Mouse (Mus musculus) layer of hippocampus, adult 9-10 months (tissue): ENCODE measurements around the gene Rab11fip3.
A peak's percentile ranks its signal among the peaks of the same experiment; 100 is the strongest.

Experiments used
- DNase-seq: peaks from one replicate; pipeline ENCODE4 v3.0.0; 2022; ENCODE audit warnings: low spot score

Rab11fip3 gene

GRCm38 (mm10) chr17:25992274-25992673 lies 77.1 kb downstream of the Rab11fip3 start:
- DNase-seq: no peak

- no peak for DNase-seq
Measured at GRCm38 (mm10) chr17:25990331-25990730, 79.0 kb downstream of the Rab11fip3 start.

- DNase-seq: peak; percentile 92
Measured at GRCm38 (mm10) chr17:25985306-25986294, 83.8 kb downstream of the Rab11fip3 start, which contains the start of gene Capn15. Gene Capn15, minus strand, starts transcription at chr17:25985796.

- DNase-seq: no peak
Measured at GRCm38 (mm10) chr17:25984556-25985305, 84.6 kb downstream of the Rab11fip3 start.

GRCm38 (mm10) chr17:25984066-25984465 lies 85.3 kb downstream of the Rab11fip3 start:
- no peak for DNase-seq

GRCm38 (mm10) chr17:25982913-25983312 lies 86.4 kb downstream of the Rab11fip3 start:
- no peak for DNase-seq

- DNase-seq: no peak
Measured at GRCm38 (mm10) chr17:25980854-25981253, 88.5 kb downstream of the Rab11fip3 start.

GRCm38 (mm10) chr17:25979829-25980738 lies 89.3 kb downstream of the Rab11fip3 start:
- DNase-seq: no peak

- no peak for DNase-seq
Measured at GRCm38 (mm10) chr17:25970954-25971707, 98.2 kb downstream of the Rab11fip3 start.

GRCm38 (mm10) chr17:25970448-25970847 lies 98.9 kb downstream of the Rab11fip3 start:
- no peak for DNase-seq

GRCm38 (mm10) chr17:25968176-25968575 lies 101.2 kb downstream of the Rab11fip3 start:
- DNase-seq: no peak

GRCm38 (mm10) chr17:25967652-25968051 lies 101.7 kb downstream of the Rab11fip3 start:
- no peak for DNase-seq

- DNase-seq: no peak
Measured at GRCm38 (mm10) chr17:25964271-25964670, 105.1 kb downstream of the Rab11fip3 start.

GRCm38 (mm10) chr17:25962413-25962905 lies 106.9 kb downstream of the Rab11fip3 start:
- no peak for DNase-seq

GRCm38 (mm10) chr17:25961566-25961965 lies 107.8 kb downstream of the Rab11fip3 start:
- DNase-seq: no peak

GRCm38 (mm10) chr17:25959630-25960467 lies 109.5 kb downstream of the Rab11fip3 start:
- DNase-seq: no peak

GRCm38 (mm10) chr17:25958771-25959494 lies 110.4 kb downstream of the Rab11fip3 start:
- DNase-seq: no peak

- no peak for DNase-seq
Measured at GRCm38 (mm10) chr17:25957586-25958051, 111.7 kb downstream of the Rab11fip3 start.

GRCm38 (mm10) chr17:25956631-25957030 lies 112.7 kb downstream of the Rab11fip3 start:
- DNase-seq: no peak
